Mouse (Mus musculus) ovary, postnatal 14 days (tissue): ENCODE measurements at regions not wholly inside any gene's neighbourhood (a gene's known extent, or its start where the extent isn't known, plus 50 kb on each side); places are given as distances from the start of the nearest gene placed in this dataset.

ENCODE experiments used
- DNase-seq: peaks from one replicate; pipeline ENCODE4 v3.0.0; 2022; ENCODE audit warnings: low spot score

DNA sequence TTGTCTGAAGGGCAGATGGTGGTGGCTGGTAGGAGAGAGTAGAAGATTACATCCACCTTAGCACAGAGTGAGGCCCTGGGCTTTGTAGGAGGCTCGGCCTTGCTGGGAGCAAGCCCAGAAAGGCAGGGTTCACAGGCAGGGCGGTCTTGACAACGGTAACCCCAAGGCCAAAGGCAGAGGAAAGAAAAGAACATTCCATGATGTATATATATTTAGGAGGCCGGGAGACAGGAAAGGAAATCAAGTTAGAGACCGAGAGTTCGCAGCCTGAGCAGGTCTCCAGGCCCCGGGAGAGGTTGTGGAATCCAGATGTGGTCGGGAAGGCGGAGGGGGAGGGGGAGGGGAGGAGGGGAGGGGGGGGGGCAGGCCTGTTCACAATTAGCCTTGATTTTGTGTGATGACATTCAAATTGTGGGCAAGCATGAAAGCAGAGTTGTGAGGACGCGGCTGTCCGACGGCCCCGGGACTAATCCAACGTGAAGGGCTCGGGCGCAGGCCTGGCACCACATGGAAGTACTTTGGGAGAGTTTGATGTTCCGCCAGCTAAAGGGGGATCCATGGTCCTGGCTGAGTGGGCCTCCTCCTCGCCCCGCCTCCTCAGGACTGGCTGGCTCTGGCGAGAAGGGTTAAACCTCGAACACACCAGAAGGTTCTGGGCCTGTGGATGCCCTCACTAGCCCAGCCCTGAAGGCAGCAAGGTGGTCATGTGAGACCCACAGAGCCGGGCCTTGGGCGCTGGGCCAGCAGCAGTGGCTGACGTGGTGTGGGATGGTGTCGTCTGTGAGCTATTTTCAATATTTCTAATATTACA, 131.8 kb upstream of the Gm26897 start:
- DNase-seq = no peak

- DNase-seq = no peak
Measured at GRCm38 (mm10) chr5:111613687-111614086, 120.0 kb upstream of the Gm26897 start.

- DNase-seq = no peak
Measured at GRCm38 (mm10) chr5:111619974-111620373, 113.8 kb upstream of the Gm26897 start.

DNA sequence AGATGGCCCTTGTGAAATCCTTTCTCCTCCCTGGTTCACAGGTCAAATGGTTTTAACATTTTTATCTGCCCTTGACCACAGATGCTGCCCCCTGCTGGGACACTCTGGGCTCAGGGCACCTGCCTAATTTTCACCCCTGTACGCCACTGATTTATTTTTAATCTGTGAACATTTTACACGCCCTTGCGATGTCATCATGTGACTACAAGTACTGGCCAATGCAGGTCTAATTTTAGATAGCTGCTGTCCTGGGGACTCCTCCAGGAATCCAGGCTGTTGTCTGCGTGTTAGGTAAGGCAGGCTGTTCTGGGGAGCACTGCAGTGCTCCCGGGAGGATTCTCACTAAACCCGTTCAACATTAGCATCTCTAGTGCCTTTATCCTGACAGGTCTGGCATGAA, 113.1 kb upstream of the Gm26897 start:
- DNase-seq = no peak

- no peak for DNase-seq
Measured at GRCm38 (mm10) chr5:111622481-111622880, 111.2 kb upstream of the Gm26897 start.

DNA sequence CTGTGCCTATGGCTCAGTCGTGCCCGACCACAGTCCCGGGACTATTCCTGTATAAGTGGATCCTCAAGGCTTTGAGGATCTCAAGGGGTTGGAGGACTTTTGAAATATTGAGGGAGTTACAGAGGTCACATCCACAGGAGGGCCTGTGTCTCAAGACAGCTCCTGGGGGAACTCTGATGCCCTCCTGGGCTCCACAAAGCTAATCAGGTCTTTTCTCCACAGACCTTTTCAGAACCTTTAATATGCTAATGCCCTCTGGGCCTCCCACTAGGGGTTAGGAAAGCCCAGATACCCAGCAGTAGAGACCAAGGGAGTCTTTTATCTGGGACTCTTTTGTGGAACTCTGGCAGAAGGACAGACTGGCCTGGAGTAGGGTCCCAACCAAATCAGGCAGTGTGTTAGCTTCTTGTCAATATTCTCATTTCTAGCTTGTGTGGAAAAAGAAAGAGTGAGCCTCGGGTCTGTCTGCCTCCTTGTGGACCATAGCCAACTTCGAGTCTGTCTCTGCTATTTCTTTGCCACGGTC, 107.4 kb upstream of the Gm26897 start:
- DNase-seq = no peak

GRCm38 (mm10) chr5:111630313-111630844, 103.3 kb upstream of the Gm26897 start:
- DNase-seq = no peak

- no peak for DNase-seq
Measured at GRCm38 (mm10) chr5:111631572-111632161, 102.1 kb upstream of the Gm26897 start.

- DNase-seq = no peak
Measured at GRCm38 (mm10) chr5:111635092-111635491, 98.6 kb upstream of the Gm26897 start.

DNA sequence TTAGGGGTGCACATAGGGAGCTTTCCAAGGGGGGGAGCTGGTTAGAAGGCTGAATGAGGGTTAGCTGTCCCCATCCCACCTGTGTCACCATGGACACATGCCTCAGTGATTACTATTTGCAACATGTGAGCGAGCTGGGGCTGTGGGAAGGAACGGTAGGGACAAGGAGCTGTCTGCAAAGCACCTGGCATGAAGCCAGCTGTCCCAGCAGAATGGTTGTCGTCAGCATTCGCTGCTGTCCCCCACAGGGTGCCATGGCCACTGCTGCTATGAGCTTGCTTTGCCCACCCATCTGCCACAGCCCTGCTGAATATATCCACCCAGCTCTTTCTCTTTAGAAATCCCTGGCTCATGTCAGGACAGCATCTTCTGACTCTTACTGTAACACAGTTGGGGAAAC, 96.8 kb upstream of the Gm26897 start:
- no peak for DNase-seq

GRCm38 (mm10) chr5:111638306-111638705, 95.4 kb upstream of the Gm26897 start:
- DNase-seq = no peak

DNA sequence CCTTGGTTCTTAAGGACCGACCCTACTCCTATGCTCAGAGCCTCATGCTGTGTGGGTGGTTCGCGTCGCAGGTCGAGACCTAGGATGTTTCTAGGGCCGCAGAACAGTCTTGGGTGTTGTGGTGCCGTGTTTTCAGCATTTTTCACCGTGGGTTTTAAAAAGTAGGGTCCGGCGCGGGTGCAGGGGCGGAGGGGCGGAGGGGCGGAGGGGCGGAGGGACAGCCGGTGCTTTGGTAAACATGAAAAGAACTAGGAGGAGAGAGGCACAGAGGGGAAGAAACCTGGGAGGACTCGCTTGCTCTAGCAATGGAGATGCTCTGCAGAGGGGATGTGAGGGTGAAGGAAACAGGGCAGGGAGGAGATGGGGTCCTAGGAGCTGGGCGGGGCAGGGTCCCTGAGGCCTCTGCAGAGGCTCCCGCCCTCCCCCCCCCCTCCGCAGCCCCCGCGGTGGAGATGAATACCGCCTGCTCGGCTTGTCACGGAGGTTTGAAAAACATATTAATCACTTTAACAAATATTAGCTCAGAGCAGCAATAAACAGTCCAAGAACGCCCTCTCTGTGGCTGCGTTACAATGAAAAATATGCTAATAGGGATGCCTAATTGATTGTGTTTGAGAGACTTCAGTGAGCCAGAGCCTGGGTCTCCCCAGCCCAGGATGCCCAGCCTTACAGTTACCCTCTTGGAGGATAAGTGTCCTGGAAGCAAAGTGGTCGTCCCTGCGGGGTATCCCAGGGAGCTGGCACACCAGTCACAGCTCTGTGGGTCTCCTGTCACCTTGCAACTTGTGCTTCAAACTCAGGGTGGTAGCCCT, 94.0 kb upstream of the Gm26897 start:
- DNase-seq = no peak

GRCm38 (mm10) chr5:111640976-111641375, 92.7 kb upstream of the Gm26897 start:
- DNase-seq = no peak

DNA sequence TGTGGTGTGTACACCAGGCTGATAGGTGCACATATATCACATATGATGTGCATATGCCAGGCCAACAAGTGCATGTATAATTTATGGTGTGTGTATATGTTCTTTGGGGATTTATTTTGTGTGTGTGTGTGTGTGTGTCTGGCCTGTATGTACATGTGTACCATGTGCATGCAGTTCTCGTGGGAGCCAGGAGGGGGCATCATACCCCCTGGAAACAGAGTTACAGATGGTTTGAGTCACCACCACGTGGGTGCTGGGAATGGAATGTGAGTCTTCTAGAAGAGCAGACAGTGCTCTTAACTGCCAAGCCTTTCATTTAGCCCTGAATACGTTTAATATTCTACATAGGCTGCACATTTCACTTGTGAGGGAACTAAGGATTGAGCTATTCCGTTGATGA, 92.0 kb upstream of the Gm26897 start:
- no peak for DNase-seq

- DNase-seq = no peak
Measured at GRCm38 (mm10) chr5:111644142-111644541, 89.6 kb upstream of the Gm26897 start.

GRCm38 (mm10) chr5:111644788-111645187, 88.9 kb upstream of the Gm26897 start:
- no peak for DNase-seq

GRCm38 (mm10) chr5:111647686-111648200, 86.0 kb upstream of the Gm26897 start:
- no peak for DNase-seq

GRCm38 (mm10) chr5:111648481-111648880, 85.2 kb upstream of the Gm26897 start:
- no peak for DNase-seq

DNA sequence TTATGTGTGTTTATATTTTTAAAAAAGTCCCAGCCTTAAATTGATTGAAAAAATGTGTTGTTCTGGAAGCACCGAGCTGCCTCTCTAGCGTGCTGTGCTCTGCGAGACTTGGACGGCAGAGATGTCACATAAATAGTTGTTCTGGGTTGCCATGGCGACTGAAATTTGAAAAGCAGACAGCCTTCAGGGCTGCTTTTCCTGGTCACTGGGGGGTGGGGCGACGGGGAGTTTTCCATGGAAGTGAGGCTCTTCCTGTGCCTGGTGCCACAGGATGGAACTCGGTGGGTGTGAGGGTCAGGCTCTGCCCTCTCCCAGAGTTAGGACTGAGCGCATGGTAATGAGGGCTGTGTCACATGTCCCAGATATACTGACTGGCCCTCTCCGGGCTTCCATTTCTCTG, 84.7 kb upstream of the Gm26897 start:
- no peak for DNase-seq

DNA sequence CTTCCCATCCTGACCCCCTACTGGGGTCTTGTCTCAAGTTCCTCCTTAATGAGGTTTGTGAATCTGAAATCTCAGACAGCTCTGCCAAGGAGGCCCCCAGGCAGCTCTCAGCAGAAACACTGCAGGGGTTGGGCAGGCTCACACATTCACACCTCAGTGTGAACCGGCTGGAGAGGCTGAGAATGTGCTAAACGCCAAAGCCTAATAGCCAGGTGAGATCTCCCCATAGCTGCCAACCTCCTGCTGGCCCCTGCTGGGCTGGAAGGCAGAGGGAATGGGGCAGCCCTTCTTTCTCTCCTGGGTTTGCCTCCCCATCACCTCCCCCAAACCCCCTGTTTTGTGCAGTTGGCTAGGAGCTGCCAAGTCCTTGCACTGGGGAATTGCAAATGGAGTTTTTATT, 81.3 kb upstream of the Gm26897 start:
- no peak for DNase-seq

- DNase-seq = no peak
Measured at GRCm38 (mm10) chr5:111656436-111656835, 77.3 kb upstream of the Gm26897 start.

GRCm38 (mm10) chr5:111657759-111658429, 75.8 kb upstream of the Gm26897 start:
- DNase-seq = no peak
